In genomic region chr3:31061786-31062120, GRCm38 (mm10) we compare ENCODE assay signal across 9 mouse cellular contexts. TPM values are rescaled to one million over a fixed set of nuclear protein-coding genes. Genes with fewer than 3 reads are reported as not detected.
A peak's percentile ranks its signal among the peaks of the same experiment; 100 is the strongest.
DNase-seq lines count a peak whose midpoint lies in the region; ATAC-seq lines count a peak whose summit lies in the region.
"Had no signal": no experiment of that assay in that cellular context is flagged by ENCODE, and none has a peak within 500 bp of the region (broad histone marks: within the 10 kb centered on the region; RNA-seq: fewer than 3 reads in every experiment).

No protein-coding gene starts in this region.

- peak overlapping the region; percentile 37; the same call in 1 of the 2 replicates for H3K27ac ChIP-seq in heart, embryonic 16.5 days (ENCODE audit: low read length)
- H3K27ac ChIP-seq in heart, embryonic 12.5 days (ENCODE audit: poor library complexity, severe bottlenecking): no peak overlapping the region
- H3K27ac ChIP-seq in brown adipose tissue, adult 24 weeks (replicated peaks; ENCODE audit: low read depth, low read length): 0 out of 2 replicates have a peak overlapping the region, but pooled peaks have one; percentile 54

- H3K4me2 ChIP-seq in heart, embryonic 16.5 days (ENCODE audit: low read depth, low read length): peak overlapping the region; percentile 23; the same call in 1 of the 2 replicates
- no peak overlapping the region for H3K4me2 ChIP-seq in heart, embryonic 12.5 days

- 54% methylated on average over 4 of the region's 4 CpGs for WGBS in heart, embryonic 16.5 days
- WGBS in heart, embryonic 12.5 days: 81% methylated on average over 4 of the region's 4 CpGs

- H3K9ac ChIP-seq in heart, embryonic 16.5 days (ENCODE audit: low read length): no peak overlapping the region
- no peak overlapping the region for H3K9ac ChIP-seq in heart, embryonic 12.5 days
- H3K9ac ChIP-seq: forebrain, postnatal 0 days had no signal

- H3K4me3 ChIP-seq in heart, embryonic 16.5 days (ENCODE audit: low read length): no peak overlapping the region
- no peak overlapping the region for H3K4me3 ChIP-seq in heart, embryonic 12.5 days
- H3K4me3 ChIP-seq in brown adipose tissue, adult 24 weeks (ENCODE audit: insufficient read depth, low read depth, low read length): peak overlapping the region; percentile 42

- no peak for ATAC-seq in heart, embryonic 16.5 days (replicated peaks; ENCODE audit: extremely low read depth, insufficient read depth, low FRiP score)
- no peak for ATAC-seq in heart, embryonic 12.5 days (ENCODE audit: insufficient number of reproducible peaks, low FRiP score)
- ATAC-seq: forebrain, postnatal 0 days had no signal

- no peaks in the 10 kb centered on the region for H3K36me3 ChIP-seq in heart, embryonic 16.5 days (ENCODE audit: control insufficient read depth, insufficient read depth)
- no peaks in the 10 kb centered on the region for H3K36me3 ChIP-seq in heart, embryonic 12.5 days

- H3K9me3 ChIP-seq in heart, embryonic 16.5 days (replicated peaks; ENCODE audit: control insufficient read depth, low read length): no peaks in the 10 kb centered on the region
- H3K9me3 ChIP-seq in heart, embryonic 12.5 days (replicated peaks): no peaks in the 10 kb centered on the region

- no peaks in the 10 kb centered on the region for H3K4me1 ChIP-seq in heart, embryonic 16.5 days (ENCODE audit: control insufficient read depth, insufficient read depth, low read length)
- H3K4me1 ChIP-seq in heart, embryonic 12.5 days (replicated peaks): no peaks in the 10 kb centered on the region
- H3K4me1 ChIP-seq in brown adipose tissue, adult 24 weeks (ENCODE audit: control insufficient read depth, insufficient read depth, insufficient read length, low read length): 0 out of 2 replicates have a peak, but pooled peaks cover 2% of the 10 kb centered on the region

- H3K27me3 ChIP-seq in heart, embryonic 16.5 days (ENCODE audit: control insufficient read depth, insufficient read depth, low read length): no peaks in the 10 kb centered on the region
- H3K27me3 ChIP-seq in heart, embryonic 12.5 days (replicated peaks): no peaks in the 10 kb centered on the region

- peak; percentile 84 for DNase-seq in 416B (ENCODE audit: low read depth)
- DNase-seq in lung, postnatal 10 days: peak; percentile 15
- DNase-seq in right cerebral cortex, postnatal 10 days (ENCODE audit: low spot score in 2 of 2): no peak
- DNase-seq in adrenal gland, adult 2 months: no peak
- DNase-seq in layer of hippocampus, postnatal 36 days: no peak
- DNase-seq: forebrain, postnatal 0 days had no signal

RNA-seq across cellular contexts. Expression of gene Skil, which starts 33.1 kb away (rescaled TPM):
- polyA plus RNA-seq in heart, embryonic 16.5 days (2015; fragmentation: Nextera tagmentation; extraction: Ambion mirVana): 10.0 and 10.3 TPM in 2 replicates
- polyA plus RNA-seq in heart, embryonic 12.5 days (2016; fragmentation: Nextera tagmentation; extraction: Ambion mirVana): 30.2 and 30.3 TPM in 2 replicates
- polyA plus RNA-seq in brown adipose tissue, adult 24 weeks (2012; ENCODE audit: insufficient read depth, insufficient read length, missing spikeins): 18.4 and 21.4 TPM in 2 replicates
- total RNA-seq in adrenal gland, adult 2 months (2021): 10 to 100 TPM; 36.2 to 36.9 TPM
- polyA plus RNA-seq in adrenal gland, adult 2 months (2012; rRNA removed): 2.0 and 2.1 TPM in 2 replicates
- total RNA-seq in layer of hippocampus, postnatal 36 days (2021): 10 to 100 TPM; 74.5 to 74.6 TPM

Comparison
In these comparisons a context has a peak if more than half of its experiments do, and no peak if none do; other contexts are left out.
1. DNase-seq: peak in 416B (single experiment) and lung, postnatal 10 days (single experiment); none in right cerebral cortex, postnatal 10 days (0 of 2), adrenal gland, adult 2 months (single experiment) and layer of hippocampus, postnatal 36 days (0 of 2).